Mouse (Mus musculus): ENCODE data around the gene Acot6. TPM values are rescaled to one million over a fixed set of nuclear protein-coding genes. Genes with fewer than 3 reads are reported as not detected.

Acot6 gene
- polyA plus RNA-seq, 3 experiments from 2014 or later = 0.38 to 1.0 (median 0.47) TPM

DNA sequence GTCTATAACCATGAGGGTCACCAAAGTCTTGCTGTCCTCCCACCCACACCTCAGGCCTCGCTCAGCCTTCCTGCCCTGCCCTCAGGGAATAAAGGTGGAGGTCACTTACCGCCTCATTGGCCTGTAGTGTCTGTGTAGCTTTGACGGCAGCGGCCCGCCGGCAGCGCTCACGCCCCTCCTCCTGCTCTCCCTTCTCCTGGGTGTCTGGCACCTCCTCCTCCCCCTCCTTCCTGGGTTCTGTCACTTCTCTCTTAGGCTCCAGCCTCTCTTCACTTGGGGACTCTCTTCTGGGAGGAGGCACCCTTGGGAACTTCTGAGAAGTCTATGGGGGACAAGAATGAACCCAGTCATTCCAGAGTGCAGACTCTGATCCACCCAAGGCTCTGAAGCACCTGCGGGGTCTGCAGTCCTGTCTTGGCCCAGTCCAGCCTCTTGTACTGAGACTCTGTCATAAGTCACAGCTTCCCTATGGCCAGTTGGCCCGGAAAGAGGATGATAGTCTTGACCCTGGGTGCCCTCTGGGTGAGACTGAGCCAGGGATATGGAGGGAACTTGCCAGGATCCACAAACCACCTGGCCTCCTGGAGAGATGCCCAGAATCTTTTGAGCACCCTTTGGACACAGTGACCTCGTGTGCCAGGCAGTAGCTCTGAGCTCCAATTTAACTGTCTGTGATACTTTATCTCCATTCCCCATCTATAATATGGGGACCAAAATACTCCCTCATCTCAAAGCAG lies 54.5 kb downstream of the Acot6 start:
- ATAC-seq = no peak

DNA sequence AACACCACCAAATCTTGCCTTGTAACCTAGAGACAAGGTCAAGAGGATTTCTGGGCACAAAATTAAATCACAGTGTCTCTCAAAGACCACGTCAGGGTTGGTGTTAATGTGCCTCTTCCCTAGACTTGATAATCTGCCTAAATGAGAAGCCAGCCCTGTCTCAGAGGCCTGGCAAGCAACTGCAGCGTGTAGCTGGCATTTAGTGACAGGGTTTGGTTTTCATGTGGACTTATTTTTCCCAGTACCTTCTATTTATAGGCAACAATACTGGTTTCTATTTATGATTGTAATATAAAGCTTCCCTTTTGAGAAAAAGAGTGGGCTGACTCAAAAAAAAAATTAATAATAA lies 55.0 kb downstream of the Acot6 start:
- ATAC-seq = no peak

DNA sequence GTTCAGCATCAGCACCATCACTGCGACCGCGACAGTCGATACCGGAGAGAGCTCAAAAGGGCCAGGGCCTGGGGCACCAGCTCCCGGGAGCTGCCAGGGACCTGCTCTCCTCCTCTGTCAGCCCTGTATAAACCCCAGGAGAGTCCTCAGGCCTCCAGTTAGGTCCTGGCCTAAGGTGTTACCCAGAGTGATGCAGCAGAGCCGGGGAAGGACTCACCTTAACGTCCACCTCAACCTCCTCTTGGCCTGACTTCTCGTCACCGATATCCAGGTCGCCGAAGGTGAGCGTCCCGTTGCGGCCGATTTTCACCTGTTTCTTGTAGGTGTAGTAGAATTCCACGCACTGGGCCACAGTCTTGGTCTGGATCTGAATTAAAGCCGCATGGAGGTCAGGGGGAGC lies 55.8 kb downstream of the Acot6 start:
- ATAC-seq = no peak

DNA sequence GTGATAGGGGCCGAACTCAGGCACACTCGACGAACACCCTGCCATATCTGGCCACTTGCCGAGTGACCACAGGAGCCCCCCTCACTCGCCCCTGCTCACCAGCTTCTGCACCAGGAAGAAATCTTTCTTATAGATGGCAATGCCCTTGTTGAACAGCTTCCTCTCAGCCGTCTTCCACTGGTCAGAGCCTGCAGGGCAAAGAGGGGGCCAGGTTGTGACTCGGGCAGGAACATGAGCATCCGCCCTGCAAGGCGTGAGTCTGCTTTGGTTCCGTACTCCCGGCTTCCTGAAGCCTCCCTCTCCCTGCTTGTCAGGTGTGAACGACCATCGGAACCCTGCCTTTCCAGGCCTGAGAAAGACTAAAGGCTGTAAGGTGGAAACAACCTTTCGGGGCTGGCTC lies 57.7 kb downstream of the Acot6 start:
- ATAC-seq = no peak

DNA sequence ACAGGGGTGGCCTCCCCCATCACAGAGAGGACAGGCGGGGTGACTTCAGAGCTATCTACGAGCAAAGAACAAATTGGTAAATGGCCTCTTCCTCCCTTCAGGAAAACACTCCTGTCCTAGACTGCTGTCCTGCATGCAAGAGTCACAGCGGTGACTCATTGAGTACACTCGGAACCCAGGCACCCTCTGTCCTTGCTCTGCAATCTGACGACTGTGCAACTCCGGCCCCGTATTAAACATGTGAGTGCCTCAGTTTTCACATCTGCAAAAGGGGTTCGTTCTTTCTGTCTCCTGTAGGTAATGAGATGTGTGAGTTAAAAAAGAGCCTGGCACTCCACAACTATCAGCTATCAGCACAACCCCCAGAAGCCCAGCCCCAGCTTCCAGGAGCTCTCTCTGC lies 60.0 kb downstream of the Acot6 start:
- ATAC-seq = no peak

Other genes with a start within 250 kb of the Acot6 start
- 10 to 100 TPM; 30.5 to 42.4 (median 37.2) TPM for gene Numb, start 178.7 kb upstream of the Acot6 start, polyA plus RNA-seq (2017; shearing (Covaris generic))
- 1 to 10 TPM; 1.3 to 2.2 (median 2.0) TPM for gene Riox1, start 150.0 kb upstream of the Acot6 start, polyA plus RNA-seq (2017; shearing (Covaris generic))
- not detected for gene Heatr4, start 115.8 kb upstream of the Acot6 start, polyA plus RNA-seq (2017; shearing (Covaris generic))
- gene Acot2, start 112.8 kb upstream of the Acot6 start, polyA plus RNA-seq (2017; shearing (Covaris generic)) = 10 to 100 TPM; 24.2 to 35.2 (median 24.9) TPM
- gene Acot1, start 91.2 kb upstream of the Acot6 start, polyA plus RNA-seq (2017; shearing (Covaris generic)) = not detected
- gene Acot4, start 62.3 kb upstream of the Acot6 start, polyA plus RNA-seq (2017; shearing (Covaris generic)) = under 1 TPM in 1 of 3 experiments, not detected in 2; 0.16 TPM
- not detected for gene Gm49366, start 61.7 kb upstream of the Acot6 start, polyA plus RNA-seq (2017; shearing (Covaris generic))
- gene Acot3, start 48.5 kb upstream of the Acot6 start, polyA plus RNA-seq (2017; shearing (Covaris generic)) = not detected
- gene Acot5, start 31.3 kb upstream of the Acot6 start, polyA plus RNA-seq (2017; shearing (Covaris generic)) = not detected
- 1 to 10 TPM in 1 of 3 experiments, not detected in 2; 1.0 TPM for gene Dnal1, start 13.7 kb downstream of the Acot6 start, polyA plus RNA-seq (2017; shearing (Covaris generic))
- gene Pnma1, start 47.8 kb downstream of the Acot6 start, polyA plus RNA-seq (2017; shearing (Covaris generic)) = under 1 TPM in 2 of 3 experiments, not detected in 1; 0.40 to 0.44 TPM
- 1 to 10 TPM; 3.9 to 9.5 (median 7.2) TPM for gene Elmsan1, start 118.2 kb downstream of the Acot6 start, polyA plus RNA-seq (2017; shearing (Covaris generic))
- 10 to 100 TPM; 39.1 to 48.8 (median 47.6) TPM for gene Ptgr2, start 184.6 kb downstream of the Acot6 start, polyA plus RNA-seq (2017; shearing (Covaris generic))
- 10 to 100 TPM; 48.6 to 67.0 (median 55.4) TPM for gene Zfp410, start 216.2 kb downstream of the Acot6 start, polyA plus RNA-seq (2017; shearing (Covaris generic))

Measured in inflammation-experienced regulatory T-cells, adult 6 months (primary cell).